ENCODE assay signal across 8 mouse cellular contexts in the genomic region with DNA sequence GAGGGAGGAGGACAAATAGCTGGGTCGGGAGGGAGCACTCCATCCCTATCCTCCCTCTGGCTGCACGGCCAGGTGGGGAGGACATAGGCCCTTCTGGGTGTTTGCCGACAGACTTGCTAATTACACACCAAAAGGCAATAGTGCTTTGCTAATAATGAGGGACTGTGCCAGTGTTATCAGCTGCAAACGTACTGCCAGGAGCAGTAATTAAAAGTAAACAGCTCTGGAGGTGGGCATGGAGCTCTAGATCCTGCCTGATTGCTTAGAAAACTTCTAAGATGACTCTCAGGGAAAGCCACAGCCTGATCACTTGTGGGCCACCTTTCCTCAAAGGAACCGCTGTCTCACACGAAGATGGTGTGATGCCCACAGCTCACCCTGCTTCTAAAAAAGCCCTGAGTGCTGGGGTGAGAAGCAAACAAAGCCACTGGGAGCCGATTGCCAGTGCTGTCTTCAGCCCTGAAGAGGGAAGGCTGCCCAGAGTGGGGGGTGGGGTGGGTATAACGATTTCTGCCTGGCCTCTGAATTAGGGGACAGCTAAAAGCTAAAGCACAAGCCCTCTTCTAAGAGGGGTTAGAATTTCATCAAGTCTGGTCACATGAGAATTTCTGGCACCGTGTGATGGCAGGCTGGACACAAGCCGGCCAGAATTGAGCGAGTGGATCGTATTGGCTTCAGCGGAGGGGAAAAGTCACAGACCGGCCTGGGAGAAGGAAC.
DNase-seq lines count a peak whose midpoint lies in the region; ATAC-seq and TF ChIP-seq lines count a peak whose summit lies in the region.

No protein-coding gene starts in this region.

- no peak overlapping the region; the same call in 1 of the 2 replicates for H3K4me3 ChIP-seq in kidney, adult 2 months (ENCODE audit: insufficient read depth, low read depth, low read length)
- peak overlapping the region; percentile 62 for H3K4me3 ChIP-seq in gastrocnemius, adult 2 months
- no peak overlapping the region for H3K4me3 ChIP-seq in intestine, postnatal 0 days (ENCODE audit: low read depth, low read length)
- H3K4me3 ChIP-seq in stomach, embryonic 16.5 days (replicated peaks; ENCODE audit: low read length), result peak overlapping the region; percentile 15

- WGBS in kidney, adult 2 months, result 52% methylated on average over 14 of the region's 14 CpGs
- 40% methylated on average over 14 of the region's 14 CpGs for WGBS in intestine, postnatal 0 days
- 29% methylated on average over 14 of the region's 14 CpGs for WGBS in stomach, embryonic 16.5 days

- H3K9me3 ChIP-seq in intestine, postnatal 0 days (ENCODE audit: control insufficient read depth), result no peaks in the 10 kb centered on the region
- H3K9me3 ChIP-seq in stomach, embryonic 16.5 days (replicated peaks; ENCODE audit: control insufficient read depth, low read length), result no peaks in the 10 kb centered on the region

- no peak for ATAC-seq in intestine, postnatal 0 days
- ATAC-seq in stomach, embryonic 16.5 days (ENCODE audit: insufficient read depth, low FRiP score), result peak; percentile 45; the same call in 1 of the 2 replicates
- no peak for ATAC-seq in activated CD4-positive, CD25-positive, alpha-beta regulatory T cell, adult 4 months

- no peaks in the 10 kb centered on the region for H3K36me3 ChIP-seq in kidney, adult 2 months (ENCODE audit: control insufficient read depth, insufficient read depth, low read length)
- H3K36me3 ChIP-seq in intestine, postnatal 0 days (ENCODE audit: control insufficient read depth, insufficient read depth), result no peaks in the 10 kb centered on the region
- no peaks in the 10 kb centered on the region for H3K36me3 ChIP-seq in stomach, embryonic 16.5 days (ENCODE audit: control insufficient read depth, insufficient read depth, low read length)

- 0 out of 2 replicates have a peak overlapping the region, but pooled peaks have one; percentile 17 for H3K4me2 ChIP-seq in intestine, postnatal 0 days (replicated peaks; ENCODE audit: low read depth)
- peak overlapping the region; percentile 37 for H3K4me2 ChIP-seq in stomach, embryonic 16.5 days (ENCODE audit: low read depth, low read length)

- TF ChIP-seq CTCF in kidney, adult 2 months (conservative IDR thresholded peaks at IDR 0.05; ENCODE audit: insufficient read depth, insufficient read length, low read depth, low read length), result no peak
- TF ChIP-seq CTCF in brain, embryonic 14.5 days (IDR thresholded peaks at IDR 0.05; ENCODE audit: borderline replicate concordance, extremely low read depth, insufficient read depth, insufficient read length), result no peak
- no peak for TF ChIP-seq CTCF in gastrocnemius, adult 2 months (IDR thresholded peaks at IDR 0.05)
- no peak for TF ChIP-seq CTCF in intestine, postnatal 0 days (IDR thresholded peaks at IDR 0.05; ENCODE audit: low read depth)

- no peaks in the 10 kb centered on the region for H3K4me1 ChIP-seq in kidney, adult 2 months (ENCODE audit: control insufficient read depth, insufficient read depth, low read length)
- peaks cover 15% of the 10 kb centered on the region; the same call in 1 of the 2 replicates for H3K4me1 ChIP-seq in intestine, postnatal 0 days (replicated peaks; ENCODE audit: control insufficient read depth, insufficient read depth, low read length)
- peaks cover 32% of the 10 kb centered on the region for H3K4me1 ChIP-seq in stomach, embryonic 16.5 days (ENCODE audit: control insufficient read depth, insufficient read depth, low read length)

- intact Hi-C loops in gastrocnemius, adult 2 months (cut with DNase I), result no loop called here

- H3K9ac ChIP-seq in intestine, postnatal 0 days (ENCODE audit: low read depth, low read length), result no peak overlapping the region
- H3K9ac ChIP-seq in stomach, embryonic 16.5 days (ENCODE audit: low read length), result peak overlapping the region; percentile 47; the same call in 1 of the 2 replicates

- no peak for TF ChIP-seq POLR2A in kidney, adult 2 months (IDR thresholded peaks at IDR 0.05; ENCODE audit: low read depth, low read length)
- no peak for TF ChIP-seq POLR2A in brain, embryonic 14.5 days (IDR thresholded peaks at IDR 0.05; ENCODE audit: borderline replicate concordance, extremely low read depth, insufficient read depth, insufficient read length, poor library complexity, severe bottlenecking)

- peak; percentile 35 for DNase-seq in kidney, adult 2 months
- DNase-seq in kidney, adult 9 months, result no peak
- peak; percentile 74 for DNase-seq in brain, embryonic 14.5 days (ENCODE audit: low read depth)
- DNase-seq in gastrocnemius, adult 2 months, result peak; percentile 84
- no peak for DNase-seq in yolk sac, embryonic 10.5 days (ENCODE audit: low spot score)

- peak overlapping the region; percentile 11 for H3K27ac ChIP-seq in kidney, adult 2 months (ENCODE audit: insufficient read depth, low read depth, low read length)
- H3K27ac ChIP-seq in gastrocnemius, adult 2 months, result peak overlapping the region; percentile 82
- H3K27ac ChIP-seq in intestine, postnatal 0 days (ENCODE audit: low read depth, low read length), result peak overlapping the region; percentile 46; the same call in 1 of the 2 replicates
- peak overlapping the region; percentile 64 for H3K27ac ChIP-seq in stomach, embryonic 16.5 days (ENCODE audit: low read length)

- no peaks in the 10 kb centered on the region for H3K27me3 ChIP-seq in kidney, adult 2 months (replicated peaks; ENCODE audit: control insufficient read depth, insufficient read depth, low read length)
- no peaks in the 10 kb centered on the region for H3K27me3 ChIP-seq in intestine, postnatal 0 days (replicated peaks; ENCODE audit: control insufficient read depth, insufficient read depth, low read length)
- no peaks in the 10 kb centered on the region for H3K27me3 ChIP-seq in stomach, embryonic 16.5 days (ENCODE audit: control insufficient read depth, insufficient read depth, low read length)

Comparison
In these comparisons a context has a peak if more than half of its experiments do, and no peak if none do; other contexts are left out.
1. DNase-seq: peak in kidney, adult 2 months (single experiment), brain, embryonic 14.5 days (single experiment) and gastrocnemius, adult 2 months (single experiment); none in kidney, adult 9 months (single experiment) and yolk sac, embryonic 10.5 days (single experiment).
2. H3K27ac ChIP-seq: peak in every context shown above with its lines; median percentile 82 in gastrocnemius, adult 2 months; 64 in stomach, embryonic 16.5 days; 46 in intestine, postnatal 0 days; 11 in kidney, adult 2 months.
3. H3K4me3 ChIP-seq: peak in gastrocnemius, adult 2 months (single experiment) and stomach, embryonic 16.5 days (single experiment); none in kidney, adult 2 months (single experiment) and intestine, postnatal 0 days (single experiment).